Mouse (Mus musculus): ENCODE data around the gene 4930503B20Rik. TPM values are rescaled to one million over a fixed set of nuclear protein-coding genes. Genes with fewer than 3 reads are reported as not detected.

4930503B20Rik gene
- polyA plus RNA-seq, 1 experiment from 2014 or later = not detected

DNA sequence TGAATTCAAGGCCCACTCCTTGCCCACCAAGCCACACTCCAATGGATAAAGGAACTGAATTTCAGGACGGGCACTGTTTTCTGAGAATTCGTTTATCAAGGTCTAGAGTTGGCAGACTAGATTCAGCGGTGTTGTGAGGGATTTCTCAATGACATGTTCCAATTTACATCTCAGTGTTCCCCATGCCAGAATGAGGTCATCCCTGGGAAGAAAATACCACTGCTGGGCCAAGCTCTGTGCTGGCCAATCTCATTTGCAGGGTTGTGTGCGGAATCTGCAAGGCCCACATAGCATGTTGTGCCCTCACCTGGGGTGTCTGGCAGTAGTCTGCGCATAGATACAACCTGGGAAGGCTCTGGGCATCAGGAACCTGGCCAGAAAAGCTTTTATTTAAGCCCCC, 8.2 kb upstream of the 4930503B20Rik start:
- Histone ChIP-seq H3K4me3 (ENCODE audit: low read depth, low read length) (no peak overlapping the region), H3K9me3 (ENCODE audit: control insufficient read depth, low read length) (no peaks in the 10 kb centered on the region), H3K36me3 (ENCODE audit: control insufficient read depth, insufficient read depth, low read length) (no peaks in the 10 kb centered on the region), H3K27me3 (ENCODE audit: control insufficient read depth, insufficient read depth, low read length) (no peaks in the 10 kb centered on the region), H3K4me1 (ENCODE audit: control insufficient read depth, insufficient read depth, low read length) (no peaks in the 10 kb centered on the region), H3K27ac (replicated peaks; ENCODE audit: low read depth, low read length) (no peak overlapping the region), H3K4me2 (ENCODE audit: low read depth, severe bottlenecking) (no peak overlapping the region), H3K9ac (ENCODE audit: low read length) (no peak overlapping the region)
- WGBS = 91% methylated on average over 5 of the region's 5 CpGs
- no peak for ATAC-seq (ENCODE audit: insufficient number of reproducible peaks, low FRiP score, low TSS enrichment, low read depth)
- DNase-seq (ENCODE audit: low spot score) = no peak

DNA sequence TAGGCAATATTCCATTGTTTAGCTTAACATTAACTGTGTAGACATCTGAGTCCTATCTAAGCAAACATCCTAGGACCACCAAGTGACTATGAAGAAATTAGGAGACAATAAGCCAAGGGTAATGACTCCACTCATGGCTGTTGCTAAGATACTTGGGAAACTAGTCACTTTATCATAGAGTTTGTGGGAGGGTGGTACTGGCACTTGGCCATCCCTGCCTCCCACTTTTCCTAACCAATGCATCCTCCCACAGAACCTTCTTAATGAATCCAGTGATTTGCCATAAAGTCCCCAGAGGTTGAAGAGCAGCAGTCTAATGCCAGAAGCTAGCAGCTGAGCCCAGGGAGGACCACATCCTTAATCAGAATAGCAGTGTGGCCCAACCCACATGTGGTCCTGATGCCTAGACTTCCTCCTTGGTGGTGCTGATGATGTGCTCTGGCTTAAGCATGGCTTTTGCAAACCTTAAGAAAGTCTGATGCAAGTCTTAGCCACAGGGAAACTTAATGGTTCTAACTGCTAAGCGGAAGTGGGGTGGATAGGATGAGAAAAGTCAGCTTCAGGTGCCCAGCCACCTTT, 7.0 kb upstream of the 4930503B20Rik start:
- H3K4me1 ChIP-seq (ENCODE audit: control insufficient read depth, insufficient read depth, low read length) = no peaks in the 10 kb centered on the region
- H3K4me3 ChIP-seq (ENCODE audit: low read depth, low read length) = no peak overlapping the region
- no peak overlapping the region for H3K27ac ChIP-seq (replicated peaks; ENCODE audit: low read depth, low read length)
- no peak overlapping the region for H3K9ac ChIP-seq (ENCODE audit: low read length)
- H3K4me2 ChIP-seq (ENCODE audit: low read depth, severe bottlenecking) = no peak overlapping the region
- no peaks in the 10 kb centered on the region for H3K27me3 ChIP-seq (ENCODE audit: control insufficient read depth, insufficient read depth, low read length)
- WGBS = 84% methylated on average over 1 of the region's 1 CpGs
- DNase-seq (ENCODE audit: low spot score) (no peak), ATAC-seq (ENCODE audit: insufficient number of reproducible peaks, low FRiP score, low TSS enrichment, low read depth) (no peak)
- no peaks in the 10 kb centered on the region for H3K9me3 ChIP-seq (ENCODE audit: control insufficient read depth, low read length)
- H3K36me3 ChIP-seq (ENCODE audit: control insufficient read depth, insufficient read depth, low read length) = no peaks in the 10 kb centered on the region

DNA sequence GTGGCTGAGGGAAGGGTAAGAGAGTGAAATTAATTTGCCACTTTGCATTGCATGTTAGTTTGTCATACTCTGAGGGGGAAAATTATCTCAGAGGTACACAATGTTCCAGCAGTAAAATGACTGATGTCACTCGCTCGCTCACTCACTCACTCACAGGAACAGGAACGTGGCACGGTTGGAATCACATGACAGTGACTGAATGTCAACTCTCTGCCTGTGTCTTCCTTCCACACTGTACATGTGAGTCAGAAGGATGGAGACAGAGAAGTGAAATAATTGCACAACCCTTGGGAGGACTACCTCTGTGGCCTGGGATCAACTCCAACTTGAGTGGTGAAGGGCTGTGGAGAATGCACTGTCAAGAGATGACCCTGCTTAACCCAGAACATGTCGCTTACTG, 6.3 kb upstream of the 4930503B20Rik start:
- H3K4me1 ChIP-seq (ENCODE audit: control insufficient read depth, insufficient read depth, low read length) = no peaks in the 10 kb centered on the region
- no peaks in the 10 kb centered on the region for H3K36me3 ChIP-seq (ENCODE audit: control insufficient read depth, insufficient read depth, low read length)
- DNase-seq (ENCODE audit: low spot score) (no peak), ATAC-seq (ENCODE audit: insufficient number of reproducible peaks, low FRiP score, low TSS enrichment, low read depth) (no peak)
- H3K27me3 ChIP-seq (ENCODE audit: control insufficient read depth, insufficient read depth, low read length) = no peaks in the 10 kb centered on the region
- WGBS = 94% methylated on average over 5 of the region's 5 CpGs
- H3K9me3 ChIP-seq (ENCODE audit: control insufficient read depth, low read length) = no peaks in the 10 kb centered on the region
- no peak overlapping the region for H3K4me3 ChIP-seq (ENCODE audit: low read depth, low read length)
- no peak overlapping the region for H3K9ac ChIP-seq (ENCODE audit: low read length)
- no peak overlapping the region for H3K27ac ChIP-seq (replicated peaks; ENCODE audit: low read depth, low read length)
- no peak overlapping the region for H3K4me2 ChIP-seq (ENCODE audit: low read depth, severe bottlenecking)

DNA sequence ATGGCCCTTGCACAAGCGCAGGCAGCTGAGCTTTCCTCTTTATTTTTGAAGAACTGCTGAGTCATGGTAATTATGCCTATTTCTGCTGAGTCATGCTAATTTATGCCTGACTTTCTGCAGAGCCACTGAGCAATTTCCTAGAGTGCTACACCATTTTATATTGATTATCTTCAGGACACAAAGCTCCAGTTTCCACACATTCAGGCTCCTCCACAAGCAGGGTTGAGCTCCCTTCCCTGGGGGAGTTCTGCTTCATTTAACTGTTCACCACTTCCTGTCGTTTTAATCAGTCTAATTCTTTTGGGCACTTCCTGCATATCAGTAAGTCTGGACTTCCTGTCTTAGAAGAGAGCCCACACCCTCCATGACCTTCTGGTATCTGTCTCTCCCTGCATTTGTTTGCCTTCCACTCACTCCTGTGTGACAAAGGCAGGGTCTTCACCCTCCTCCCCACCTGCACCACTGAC, 4.0 kb upstream of the 4930503B20Rik start:
- Histone ChIP-seq H3K9me3 (ENCODE audit: control insufficient read depth, low read length) (no peaks in the 10 kb centered on the region), H3K4me2 (ENCODE audit: low read depth, severe bottlenecking) (no peak overlapping the region), H3K36me3 (ENCODE audit: control insufficient read depth, insufficient read depth, low read length) (no peaks in the 10 kb centered on the region), H3K4me3 (ENCODE audit: low read depth, low read length) (no peak overlapping the region), H3K9ac (ENCODE audit: low read length) (no peak overlapping the region), H3K27me3 (ENCODE audit: control insufficient read depth, insufficient read depth, low read length) (no peaks in the 10 kb centered on the region), H3K4me1 (ENCODE audit: control insufficient read depth, insufficient read depth, low read length) (no peaks in the 10 kb centered on the region), H3K27ac (replicated peaks; ENCODE audit: low read depth, low read length) (no peak overlapping the region)
- 63% methylated on average over 2 of the region's 2 CpGs for WGBS
- DNase-seq (ENCODE audit: low spot score) (no peak), ATAC-seq (ENCODE audit: insufficient number of reproducible peaks, low FRiP score, low TSS enrichment, low read depth) (no peak)

DNA sequence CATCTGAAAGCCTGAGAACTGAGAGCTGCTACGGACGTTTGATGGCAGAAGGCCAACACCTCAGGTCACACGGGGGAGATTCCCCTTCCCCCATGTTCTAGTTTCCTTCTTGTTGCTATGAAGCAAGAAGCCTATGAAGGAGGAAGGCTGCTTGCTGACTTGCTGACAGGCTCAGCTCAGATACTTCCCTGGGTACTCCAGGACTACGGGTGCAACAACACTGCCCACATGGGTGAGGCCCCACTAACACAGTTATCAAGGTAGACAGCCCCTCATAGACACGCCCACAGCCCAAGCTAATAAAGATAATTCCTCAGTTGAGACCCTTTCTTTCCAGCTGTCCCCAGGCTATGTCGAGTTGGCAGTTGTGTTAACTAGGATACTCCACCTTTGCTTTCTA, 2.6 kb upstream of the 4930503B20Rik start:
- 74% methylated on average over 6 of the region's 6 CpGs for WGBS
- Histone ChIP-seq H3K27me3 (ENCODE audit: control insufficient read depth, insufficient read depth, low read length) (no peaks in the 10 kb centered on the region), H3K4me1 (ENCODE audit: control insufficient read depth, insufficient read depth, low read length) (no peaks in the 10 kb centered on the region), H3K36me3 (ENCODE audit: control insufficient read depth, insufficient read depth, low read length) (no peaks in the 10 kb centered on the region), H3K9ac (ENCODE audit: low read length) (no peak overlapping the region), H3K27ac (replicated peaks; ENCODE audit: low read depth, low read length) (no peak overlapping the region), H3K9me3 (ENCODE audit: control insufficient read depth, low read length) (no peaks in the 10 kb centered on the region), H3K4me2 (ENCODE audit: low read depth, severe bottlenecking) (no peak overlapping the region), H3K4me3 (ENCODE audit: low read depth, low read length) (no peak overlapping the region)
- no peak for DNase-seq (ENCODE audit: low spot score)
- no peak for ATAC-seq (ENCODE audit: insufficient number of reproducible peaks, low FRiP score, low TSS enrichment, low read depth)

DNA sequence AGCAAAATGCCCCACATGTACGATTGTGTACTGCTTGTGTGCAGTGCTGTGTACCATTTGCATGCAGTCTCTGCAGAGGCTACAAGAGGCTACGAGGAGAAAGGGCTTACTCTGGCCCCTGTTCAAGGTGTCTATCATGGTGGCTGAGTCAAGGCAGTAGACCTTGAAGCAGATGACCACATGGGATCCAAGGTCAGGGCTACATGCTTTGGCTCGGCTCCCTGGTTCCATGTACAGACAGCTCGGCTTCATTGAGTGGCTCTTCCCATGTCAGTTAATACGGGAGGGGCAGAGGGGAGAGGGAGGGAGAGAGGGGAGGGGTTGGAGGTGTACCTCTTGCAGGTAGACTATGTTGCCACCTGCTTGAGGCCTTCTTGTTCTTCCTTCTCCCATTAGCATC, 1.3 kb upstream of the 4930503B20Rik start:
- H3K27ac ChIP-seq (replicated peaks; ENCODE audit: low read depth, low read length) = no peak overlapping the region
- H3K4me1 ChIP-seq (ENCODE audit: control insufficient read depth, insufficient read depth, low read length) = no peaks in the 10 kb centered on the region
- no peaks in the 10 kb centered on the region for H3K36me3 ChIP-seq (ENCODE audit: control insufficient read depth, insufficient read depth, low read length)
- ATAC-seq (ENCODE audit: insufficient number of reproducible peaks, low FRiP score, low TSS enrichment, low read depth) (no peak), DNase-seq (ENCODE audit: low spot score) (no peak)
- H3K9me3 ChIP-seq (ENCODE audit: control insufficient read depth, low read length) = no peaks in the 10 kb centered on the region
- WGBS = 88% methylated on average over 5 of the region's 5 CpGs
- no peak overlapping the region for H3K4me3 ChIP-seq (ENCODE audit: low read depth, low read length)
- H3K27me3 ChIP-seq (ENCODE audit: control insufficient read depth, insufficient read depth, low read length) = no peaks in the 10 kb centered on the region
- no peak overlapping the region for H3K4me2 ChIP-seq (ENCODE audit: low read depth, severe bottlenecking)
- no peak overlapping the region for H3K9ac ChIP-seq (ENCODE audit: low read length)

DNA sequence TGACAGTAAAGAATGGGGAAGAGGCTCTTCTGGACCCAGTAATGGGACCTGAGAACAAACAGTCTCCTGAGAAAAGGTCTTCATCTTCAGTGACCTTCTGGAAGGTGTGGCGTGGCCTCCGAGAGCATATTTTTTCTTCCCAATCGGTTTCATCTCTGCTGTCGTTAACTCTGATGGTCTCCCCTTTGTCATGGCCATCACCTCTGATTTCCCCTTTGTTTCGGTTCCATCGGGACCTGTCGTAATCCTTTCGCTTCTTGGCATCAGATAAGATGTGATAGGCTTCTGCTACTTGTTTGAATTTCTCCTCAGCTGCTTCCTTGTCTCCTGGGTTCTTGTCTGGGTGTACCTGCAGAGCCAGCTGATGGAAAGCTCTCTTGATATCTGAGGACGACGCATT, 401 bp downstream of the 4930503B20Rik start:
- ATAC-seq (ENCODE audit: insufficient number of reproducible peaks, low FRiP score, low TSS enrichment, low read depth) = no peak
- no peak overlapping the region for H3K4me2 ChIP-seq (ENCODE audit: low read depth, severe bottlenecking)
- no peaks in the 10 kb centered on the region for H3K27me3 ChIP-seq (ENCODE audit: control insufficient read depth, insufficient read depth, low read length)
- no peaks in the 10 kb centered on the region for H3K4me1 ChIP-seq (ENCODE audit: control insufficient read depth, insufficient read depth, low read length)
- no peak for DNase-seq (ENCODE audit: low spot score)
- no peak overlapping the region for H3K27ac ChIP-seq (replicated peaks; ENCODE audit: low read depth, low read length)
- H3K4me3 ChIP-seq (ENCODE audit: low read depth, low read length) = no peak overlapping the region
- 93% methylated on average over 10 of the region's 10 CpGs for WGBS
- H3K36me3 ChIP-seq (ENCODE audit: control insufficient read depth, insufficient read depth, low read length) = no peaks in the 10 kb centered on the region
- no peaks in the 10 kb centered on the region for H3K9me3 ChIP-seq (ENCODE audit: control insufficient read depth, low read length)
- H3K9ac ChIP-seq (ENCODE audit: low read length) = no peak overlapping the region

DNA sequence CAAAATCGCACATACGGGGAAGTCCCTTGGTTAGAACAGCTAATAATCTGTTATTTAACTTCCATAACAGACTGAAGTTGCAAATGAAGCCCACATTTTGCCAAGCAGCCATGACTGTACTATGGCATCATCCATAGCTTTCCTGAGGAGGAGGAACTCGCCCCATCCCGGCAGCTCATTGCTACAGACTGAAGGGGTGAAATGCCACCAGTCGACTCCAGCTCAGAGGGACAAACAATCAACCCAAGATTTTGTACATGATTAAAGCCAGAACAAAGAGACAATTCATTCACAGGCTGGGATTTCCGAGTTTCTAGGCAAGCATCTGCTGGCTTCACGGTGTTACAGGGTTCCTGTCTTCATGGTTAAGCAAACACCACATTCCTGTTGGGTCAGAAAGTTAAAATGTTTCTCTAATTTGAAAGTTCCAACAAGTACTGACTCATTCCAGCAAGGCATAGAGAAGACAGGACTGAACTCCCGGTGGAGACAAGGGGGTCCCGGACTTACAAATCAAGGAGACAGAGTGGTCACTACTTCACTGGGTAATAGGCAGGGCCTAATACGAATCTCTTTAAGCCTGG, 1.7 kb downstream of the 4930503B20Rik start:
- H3K4me1 ChIP-seq (ENCODE audit: control insufficient read depth, insufficient read depth, low read length) = no peaks in the 10 kb centered on the region
- H3K27ac ChIP-seq (replicated peaks; ENCODE audit: low read depth, low read length) = no peak overlapping the region
- no peak overlapping the region for H3K4me3 ChIP-seq (ENCODE audit: low read depth, low read length)
- no peak for DNase-seq (ENCODE audit: low spot score)
- 84% methylated on average over 10 of the region's 10 CpGs for WGBS
- no peaks in the 10 kb centered on the region for H3K36me3 ChIP-seq (ENCODE audit: control insufficient read depth, insufficient read depth, low read length)
- ATAC-seq (ENCODE audit: insufficient number of reproducible peaks, low FRiP score, low TSS enrichment, low read depth) = no peak
- no peaks in the 10 kb centered on the region for H3K27me3 ChIP-seq (ENCODE audit: control insufficient read depth, insufficient read depth, low read length)
- H3K4me2 ChIP-seq (ENCODE audit: low read depth, severe bottlenecking) = no peak overlapping the region
- H3K9ac ChIP-seq (ENCODE audit: low read length) = no peak overlapping the region
- H3K9me3 ChIP-seq (ENCODE audit: control insufficient read depth, low read length) = no peaks in the 10 kb centered on the region
